Mouse (Mus musculus) myocyte (in vitro differentiated cells): ENCODE data around the gene Tysnd1. TPM values are rescaled to one million over a fixed set of nuclear protein-coding genes. Genes with fewer than 3 reads are reported as not detected.

Source experiments
- H3K27me3 ChIP-seq: one replicate; pipeline ENCODE4 v1.6.1; 2011; ENCODE audit not compliant: control insufficient read depth, insufficient read depth, insufficient read length
- H3K36me3 ChIP-seq: one replicate; pipeline ENCODE4 v1.6.1; 2011; ENCODE audit not compliant: control insufficient read depth, insufficient read depth
- H3K4me2 ChIP-seq: one replicate; pipeline ENCODE4 v1.6.1; 2011; ENCODE audit warnings: low read depth, control low read depth
- H3K4me3 ChIP-seq: one replicate; pipeline ENCODE4 v1.5.1; 2011; ENCODE audit warnings: mild to moderate bottlenecking, control low read depth, moderate library complexity
- H3K79me2 ChIP-seq: one replicate; pipeline ENCODE4 v1.6.1; 2011; ENCODE audit not compliant: control insufficient read depth, insufficient read depth
- H3ac ChIP-seq: one replicate; pipeline ENCODE4 v1.6.1; 2011; ENCODE audit not compliant: control insufficient read depth, insufficient read length
- CEBPB ChIP-seq: IDR thresholded peaks from 2 replicates; pipeline ENCODE4 v1.6.1; 2011; ENCODE audit warnings: mild to moderate bottlenecking, moderate library complexity; ENCODE audit not compliant: poor library complexity, insufficient read depth, severe bottlenecking
- E2F4 ChIP-seq: IDR thresholded peaks from one replicate; pipeline ENCODE4 v1.6.1; 2011; ENCODE audit warnings: mild to moderate bottlenecking, control low read depth, moderate library complexity; ENCODE audit not compliant: insufficient read depth
- MAX ChIP-seq: IDR thresholded peaks from one replicate; pipeline ENCODE4 v1.6.1; 2011; ENCODE audit warnings: low read depth, mild to moderate bottlenecking, control low read depth
- MYOD1 ChIP-seq, 3 experiments: IDR thresholded peaks; one replicate each; pipeline ENCODE4 v1.6.1; 2011; ENCODE audit warnings: control low read depth in 2 of 3, low read depth in 2 of 3, mild to moderate bottlenecking in 2 of 3, moderate library complexity in 1 of 3; ENCODE audit not compliant: insufficient read length in 2 of 3, control insufficient read depth in 1 of 3
- MYOG ChIP-seq, 3 experiments: IDR thresholded peaks; one replicate each; pipeline ENCODE4 v1.6.1; 2011; ENCODE audit warnings: control low read depth in 2 of 3, low read depth in 2 of 3, mild to moderate bottlenecking in 2 of 3; ENCODE audit not compliant: insufficient read length in 2 of 3, control insufficient read depth in 1 of 3, insufficient read depth in 1 of 3
- POLR2A ChIP-seq: IDR thresholded peaks from one replicate; pipeline ENCODE4 v1.6.1; 2011; ENCODE audit warnings: low read depth, mild to moderate bottlenecking, control low read depth, moderate library complexity; ENCODE audit not compliant: insufficient read length
- POLR2AphosphoS2 ChIP-seq: IDR thresholded peaks from one replicate; pipeline ENCODE4 v1.6.1; 2011; ENCODE audit warnings: low read depth, control low read depth; ENCODE audit not compliant: insufficient read length
- REST ChIP-seq: IDR thresholded peaks from one replicate; pipeline ENCODE4 v1.6.1; 2011; ENCODE audit warnings: mild to moderate bottlenecking, control low read depth, moderate library complexity; ENCODE audit not compliant: insufficient read depth, insufficient read length
- SRF ChIP-seq: IDR thresholded peaks from one replicate; pipeline ENCODE4 v1.6.1; 2011; ENCODE audit warnings: low read depth; ENCODE audit not compliant: control insufficient read depth, insufficient read length
- TCF12 ChIP-seq: IDR thresholded peaks from one replicate; pipeline ENCODE4 v1.6.1; 2011; ENCODE audit warnings: mild to moderate bottlenecking, control low read depth; ENCODE audit not compliant: poor library complexity, insufficient read depth, severe bottlenecking
- TCF3 ChIP-seq: IDR thresholded peaks from one replicate; pipeline ENCODE4 v1.6.1; 2011; ENCODE audit warnings: low read depth, control low read depth; ENCODE audit not compliant: insufficient read length
- USF1 ChIP-seq: IDR thresholded peaks from one replicate; pipeline ENCODE4 v1.6.1; 2011; ENCODE audit warnings: low read depth, mild to moderate bottlenecking, control low read depth, moderate library complexity
- polyA plus RNA-seq: library from polyadenylated mRNA; unstranded; fragments of >200 nt; fragmentation: generic; extraction: Trizol; gene quantifications from one replicate; pipeline ENCODE4 v1.2.1, GENCODE M21; 2012; ENCODE audit warnings: missing spikeins

Gene Tysnd1
- polyA plus RNA-seq, 1 experiment, result 25.3 TPM

DNA sequence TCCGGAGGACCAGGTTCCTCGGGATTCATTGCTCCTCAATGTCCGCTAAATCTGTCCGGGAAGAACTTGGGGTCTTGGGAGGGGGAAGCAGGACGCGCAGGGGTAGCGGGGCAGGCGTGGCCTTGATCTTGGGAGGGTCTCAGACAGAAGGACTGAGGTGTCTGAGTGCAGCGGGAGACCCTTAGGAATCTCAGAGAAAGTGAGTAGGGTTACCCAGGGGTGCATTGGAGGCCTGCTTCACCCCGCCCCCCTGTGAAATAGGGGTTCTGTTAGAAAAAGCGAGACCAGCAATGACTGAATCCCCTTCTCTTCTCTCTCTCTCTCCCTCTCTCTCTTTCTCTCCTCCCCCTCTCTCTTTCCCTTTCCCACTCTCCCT is 20.1 kb downstream of the Tysnd1 start:
- TF ChIP-seq E2F4 (no peak), POLR2AphosphoS2 (no peak), MYOD1 (IDR thresholded peaks at IDR 0.05; ENCODE audit: control insufficient read depth in 1 of 3, insufficient read length in 2 of 3, low read depth in 2 of 3) (no peak), MYOG (IDR thresholded peaks at IDR 0.05; ENCODE audit: control insufficient read depth in 1 of 3, insufficient read depth in 1 of 3, insufficient read length in 2 of 3, low read depth in 2 of 3) (no peak), MAX (no peak), SRF (no peak), CEBPB (no peak), TCF12 (no peak), POLR2A (no peak), TCF3 (no peak), USF1 (no peak), REST (no peak)
- no peaks in the 10 kb centered on the region for H3K36me3 ChIP-seq
- peak overlapping the region; percentile 40 for H3K4me3 ChIP-seq
- H3K4me2 ChIP-seq, result peak overlapping the region; percentile 53
- H3ac ChIP-seq, result peak overlapping the region; percentile 5
- H3K79me2 ChIP-seq, result no peaks in the 10 kb centered on the region
- no peaks in the 10 kb centered on the region for H3K27me3 ChIP-seq

- Histone ChIP-seq H3K4me3 (peak overlapping the region; percentile 40), H3K4me2 (peak overlapping the region; percentile 53), H3K36me3 (no peaks in the 10 kb centered on the region), H3ac (no peak overlapping the region), H3K27me3 (no peaks in the 10 kb centered on the region), H3K79me2 (no peaks in the 10 kb centered on the region)
- TF ChIP-seq USF1, result no peak
- TF ChIP-seq MYOG (IDR thresholded peaks at IDR 0.05; ENCODE audit: control insufficient read depth in 1 of 3, insufficient read depth in 1 of 3, insufficient read length in 2 of 3, low read depth in 2 of 3), result peak in 1 of 3 experiments; percentile 10
Observed at GRCm38 (mm10) chr10:61715996-61716864, 20.9 kb downstream of the Tysnd1 start.

DNA sequence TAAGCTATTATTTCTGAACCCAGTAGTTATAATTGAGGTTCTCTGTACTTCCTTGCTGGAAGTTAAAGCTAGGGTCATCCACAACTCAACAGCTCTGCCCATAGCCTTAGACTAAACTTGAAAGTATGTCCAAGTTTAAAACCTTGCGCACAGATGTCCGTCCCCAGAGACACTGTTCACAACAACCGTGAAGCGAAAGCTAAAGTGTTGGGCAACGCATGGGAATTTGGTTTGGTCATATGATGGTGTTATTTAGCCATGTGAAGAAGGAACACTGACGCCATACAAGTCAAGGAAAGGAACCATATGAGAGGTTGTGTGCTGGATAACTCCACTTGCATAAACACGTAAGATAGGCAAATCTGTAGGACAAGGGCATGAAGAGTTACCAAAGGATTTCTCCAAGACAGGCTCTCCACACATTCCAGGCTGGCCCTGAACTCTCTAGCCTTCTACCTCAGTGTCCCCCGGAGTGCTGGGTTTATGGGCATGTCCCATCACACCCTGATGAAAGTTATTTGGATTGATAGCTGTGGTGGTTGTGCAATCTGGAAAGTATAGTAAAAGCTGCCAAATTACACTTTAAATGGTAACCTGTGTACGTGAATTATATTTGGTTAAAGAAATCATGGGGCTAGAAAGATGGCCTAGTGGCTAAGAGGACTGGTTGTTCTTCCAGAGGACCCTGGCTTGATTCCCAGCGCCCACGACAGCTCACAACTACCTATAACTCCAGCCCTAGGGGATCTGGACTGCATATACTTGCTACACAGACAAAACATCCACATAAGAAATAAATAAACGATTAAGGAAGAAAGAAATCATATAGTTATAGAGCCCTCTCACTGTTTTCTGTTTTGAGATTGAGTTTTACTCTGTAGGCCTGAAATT is 22.3 kb downstream of the Tysnd1 start:
- Histone ChIP-seq H3ac (no peak overlapping the region), H3K27me3 (no peaks in the 10 kb centered on the region), H3K36me3 (no peaks in the 10 kb centered on the region), H3K79me2 (no peaks in the 10 kb centered on the region), H3K4me3 (no peak overlapping the region), H3K4me2 (no peak overlapping the region)
- TF ChIP-seq MYOD1 (IDR thresholded peaks at IDR 0.05; ENCODE audit: control insufficient read depth in 1 of 3, insufficient read length in 2 of 3, low read depth in 2 of 3), result no peak
- TF ChIP-seq MYOG (IDR thresholded peaks at IDR 0.05; ENCODE audit: control insufficient read depth in 1 of 3, insufficient read depth in 1 of 3, insufficient read length in 2 of 3, low read depth in 2 of 3), result no peak
- TF ChIP-seq SRF, result no peak
- TF ChIP-seq MAX, result no peak
- TF ChIP-seq POLR2A, result no peak
- TF ChIP-seq POLR2AphosphoS2, result no peak
- TF ChIP-seq CEBPB, result no peak
- TF ChIP-seq REST, result no peak
- TF ChIP-seq TCF12, result no peak

DNA sequence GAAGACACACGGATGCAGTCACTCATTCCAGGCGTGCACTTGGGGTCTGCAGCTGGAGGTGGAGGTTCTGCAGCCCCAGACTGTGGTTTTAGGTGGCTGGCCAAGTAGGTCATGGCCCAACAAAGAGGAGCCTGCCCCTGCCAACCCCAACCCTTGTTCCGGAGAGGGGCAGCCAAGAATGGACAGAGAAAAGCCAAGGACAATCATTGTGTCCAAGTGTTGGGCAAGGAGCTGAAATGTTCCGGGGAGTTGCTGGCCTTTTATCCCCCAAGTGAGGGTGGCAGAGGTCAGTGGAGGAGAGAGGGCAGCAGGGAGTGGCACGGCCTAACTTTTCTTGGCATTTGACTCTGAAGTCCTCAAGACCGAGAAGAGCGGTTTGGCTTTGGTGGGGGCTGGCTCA is 25.0 kb downstream of the Tysnd1 start:
- Histone ChIP-seq H3K27me3 (no peaks in the 10 kb centered on the region), H3K4me3 (no peak overlapping the region), H3K4me2 (no peak overlapping the region), H3K36me3 (no peaks in the 10 kb centered on the region), H3ac (no peak overlapping the region), H3K79me2 (no peaks in the 10 kb centered on the region)
- TF ChIP-seq E2F4 (no peak), POLR2A (no peak), TCF3 (no peak), POLR2AphosphoS2 (no peak), TCF12 (no peak), SRF (no peak), REST (no peak), MYOD1 (IDR thresholded peaks at IDR 0.05; ENCODE audit: control insufficient read depth in 1 of 3, insufficient read length in 2 of 3, low read depth in 2 of 3) (no peak), MAX (no peak), USF1 (no peak)

- TF ChIP-seq TCF12 (no peak), MAX (no peak), REST (no peak), E2F4 (no peak), POLR2AphosphoS2 (no peak), SRF (no peak), MYOG (IDR thresholded peaks at IDR 0.05; ENCODE audit: control insufficient read depth in 1 of 3, insufficient read depth in 1 of 3, insufficient read length in 2 of 3, low read depth in 2 of 3) (no peak), MYOD1 (IDR thresholded peaks at IDR 0.05; ENCODE audit: control insufficient read depth in 1 of 3, insufficient read length in 2 of 3, low read depth in 2 of 3) (no peak), POLR2A (no peak), TCF3 (no peak), CEBPB (no peak), USF1 (no peak)
- H3ac ChIP-seq, result no peak overlapping the region
- no peaks in the 10 kb centered on the region for H3K36me3 ChIP-seq
- no peaks in the 10 kb centered on the region for H3K79me2 ChIP-seq
- H3K4me3 ChIP-seq, result no peak overlapping the region
- no peak overlapping the region for H3K4me2 ChIP-seq
- no peaks in the 10 kb centered on the region for H3K27me3 ChIP-seq
Observed at GRCm38 (mm10) chr10:61722215-61722614, 26.9 kb downstream of the Tysnd1 start.
